Mouse (Mus musculus) testis, adult 2 months (tissue): ENCODE data around the gene Xpo4. TPM values are rescaled to one million over a fixed set of nuclear protein-coding genes. Genes with fewer than 3 reads are reported as not detected.

Source experiments
- H3K27ac ChIP-seq: fragments of 200-500 bp; 2 replicates; pipeline ENCODE4 v1.5.1; 2012; ENCODE audit warnings: low read depth, low read length; ENCODE audit not compliant: control insufficient read depth, insufficient read depth
- H3K27me3 ChIP-seq: fragments of 200-500 bp; 2 replicates; pipeline ENCODE4 v1.6.1; 2012; ENCODE audit warnings: mild to moderate bottlenecking, low read length, moderate library complexity; ENCODE audit not compliant: control insufficient read depth, insufficient read depth
- H3K36me3 ChIP-seq: fragments of 200-500 bp; 2 replicates; pipeline ENCODE4 v1.6.1; 2012; ENCODE audit warnings: mild to moderate bottlenecking, low read length; ENCODE audit not compliant: control insufficient read depth, insufficient read depth
- H3K4me1 ChIP-seq: fragments of 200-500 bp; 2 replicates; pipeline ENCODE4 v1.6.1; 2012; ENCODE audit warnings: low read length; ENCODE audit not compliant: control insufficient read depth, insufficient read depth
- H3K4me3 ChIP-seq: fragments of 200-500 bp; 2 replicates; pipeline ENCODE4 v1.5.1; 2012; ENCODE audit warnings: low read depth, mild to moderate bottlenecking, low read length, moderate library complexity, mixed read lengths; ENCODE audit not compliant: control insufficient read depth
- CTCF ChIP-seq: fragments of 200-500 bp; IDR thresholded peaks from 2 replicates; pipeline ENCODE4 v1.5.1; 2012; ENCODE audit warnings: low read depth, mild to moderate bottlenecking, inconsistent platforms, low read length, moderate library complexity; ENCODE audit not compliant: control insufficient read depth, insufficient read depth, insufficient replicate concordance
- POLR2A ChIP-seq: fragments of 200-500 bp; IDR thresholded peaks from 2 replicates; pipeline ENCODE4 v1.6.1; 2012; ENCODE audit warnings: low read depth, mild to moderate bottlenecking, inconsistent platforms, low read length, moderate library complexity; ENCODE audit not compliant: control insufficient read depth
- polyA plus RNA-seq: library from polyadenylated mRNA; depleted of rRNA; stranded (reverse); fragments of >200 nt; gene quantifications from 2 replicates; pipeline ENCODE4 v1.2.3, GENCODE M21; 2012; rRNA removed

Gene Xpo4
- polyA plus RNA-seq, 1 experiment, result 14.5 TPM

DNA sequence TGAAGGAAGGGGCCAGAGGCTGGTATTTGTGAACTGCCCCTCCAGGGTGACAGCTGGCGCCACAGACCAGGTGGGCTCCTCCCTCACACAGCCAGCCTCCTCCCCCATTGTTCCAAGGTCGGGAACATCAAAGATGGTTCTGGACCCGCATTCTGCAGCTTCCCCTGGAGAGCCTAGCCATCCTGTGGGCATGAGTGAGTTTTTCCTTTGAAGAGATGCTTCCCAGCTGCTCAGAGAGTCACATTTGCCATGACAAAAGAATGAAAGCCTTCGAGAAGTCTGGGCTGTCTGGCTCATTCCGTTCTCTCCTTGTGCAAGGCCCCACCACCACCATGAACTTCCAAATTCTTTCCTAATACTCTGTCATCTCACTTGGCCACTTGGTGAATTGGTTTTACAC, 130.9 kb downstream of the Xpo4 start:
- TF ChIP-seq POLR2A, result no peak
- TF ChIP-seq CTCF, result no peak
- no peaks in the 10 kb centered on the region for H3K36me3 ChIP-seq
- H3K4me1 ChIP-seq, result peaks cover 2% of the 10 kb centered on the region; the same call in 1 of the 2 replicates
- no peak overlapping the region for H3K27ac ChIP-seq
- H3K27me3 ChIP-seq, result no peaks in the 10 kb centered on the region
- no peak overlapping the region for H3K4me3 ChIP-seq

DNA sequence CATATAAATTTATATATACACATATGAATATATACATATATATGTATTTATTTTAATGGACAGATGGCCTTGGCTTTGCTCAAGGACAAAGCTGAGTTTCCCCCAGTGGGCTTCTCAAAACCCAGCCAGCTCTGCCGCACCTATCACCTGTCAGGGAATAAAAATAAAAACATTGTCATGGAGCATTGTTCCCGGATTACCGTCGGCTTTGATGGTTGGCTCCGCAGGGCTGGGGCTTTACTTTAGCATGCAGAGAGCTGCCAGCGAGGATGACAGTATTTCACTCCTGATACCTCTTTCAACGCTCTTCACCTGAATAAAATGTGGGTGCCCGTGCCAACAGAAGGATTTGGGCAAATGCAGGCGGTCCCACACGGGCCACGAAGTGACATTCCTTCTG, 131.4 kb downstream of the Xpo4 start:
- TF ChIP-seq CTCF (no peak), POLR2A (no peak)
- Histone ChIP-seq H3K4me3 (no peak overlapping the region), H3K4me1 (peaks cover 2% of the 10 kb centered on the region; the same call in 1 of the 2 replicates), H3K36me3 (no peaks in the 10 kb centered on the region), H3K27ac (no peak overlapping the region), H3K27me3 (no peaks in the 10 kb centered on the region)

DNA sequence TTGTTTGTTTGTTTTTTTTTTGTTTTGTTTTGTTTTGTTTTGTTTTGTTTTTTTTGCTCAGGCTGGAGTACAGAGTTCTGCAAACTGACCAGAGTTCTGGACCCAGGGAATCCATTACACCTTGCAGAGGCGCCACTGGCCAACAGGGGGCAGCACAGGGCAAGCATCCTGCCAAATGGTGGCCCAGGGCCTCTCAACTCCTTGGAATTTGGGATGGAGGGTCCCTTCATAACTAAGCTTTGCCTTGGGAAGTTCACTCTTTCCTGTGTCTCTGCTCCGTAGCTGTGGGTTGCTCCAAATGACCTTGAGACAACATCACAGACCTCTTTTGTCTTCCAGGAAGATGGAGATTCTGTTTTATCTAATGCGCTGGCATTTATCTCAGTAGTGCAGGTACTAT, 132.0 kb downstream of the Xpo4 start:
- Histone ChIP-seq H3K36me3 (no peaks in the 10 kb centered on the region), H3K27ac (no peak overlapping the region), H3K4me1 (peaks cover 2% of the 10 kb centered on the region; the same call in 1 of the 2 replicates), H3K4me3 (no peak overlapping the region), H3K27me3 (no peaks in the 10 kb centered on the region)
- TF ChIP-seq CTCF, result peak; percentile 85
- no peak for TF ChIP-seq POLR2A

DNA sequence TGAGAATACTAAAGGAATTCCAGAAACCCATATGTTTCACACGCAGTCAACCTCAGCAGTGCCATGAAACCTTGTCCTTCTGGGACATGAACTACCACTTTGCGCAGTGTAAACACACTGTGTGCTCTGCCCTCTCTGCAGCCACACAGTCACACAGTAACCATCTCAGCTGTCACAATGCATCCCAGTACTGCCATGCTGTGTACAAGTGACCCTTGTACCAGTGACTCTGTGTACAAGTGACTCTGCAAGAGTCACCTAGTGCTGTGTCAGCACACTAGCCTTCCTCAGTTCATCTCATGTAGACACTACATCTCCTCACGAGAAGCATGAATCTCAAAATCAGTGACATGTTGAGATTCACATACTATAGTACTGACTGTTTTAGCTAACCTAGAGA, 132.7 kb downstream of the Xpo4 start:
- TF ChIP-seq POLR2A, result no peak
- no peaks in the 10 kb centered on the region for H3K27me3 ChIP-seq
- H3K36me3 ChIP-seq, result no peaks in the 10 kb centered on the region
- H3K27ac ChIP-seq, result no peak overlapping the region
- no peak overlapping the region for H3K4me3 ChIP-seq
- H3K4me1 ChIP-seq, result peaks cover 2% of the 10 kb centered on the region; the same call in 1 of the 2 replicates

DNA sequence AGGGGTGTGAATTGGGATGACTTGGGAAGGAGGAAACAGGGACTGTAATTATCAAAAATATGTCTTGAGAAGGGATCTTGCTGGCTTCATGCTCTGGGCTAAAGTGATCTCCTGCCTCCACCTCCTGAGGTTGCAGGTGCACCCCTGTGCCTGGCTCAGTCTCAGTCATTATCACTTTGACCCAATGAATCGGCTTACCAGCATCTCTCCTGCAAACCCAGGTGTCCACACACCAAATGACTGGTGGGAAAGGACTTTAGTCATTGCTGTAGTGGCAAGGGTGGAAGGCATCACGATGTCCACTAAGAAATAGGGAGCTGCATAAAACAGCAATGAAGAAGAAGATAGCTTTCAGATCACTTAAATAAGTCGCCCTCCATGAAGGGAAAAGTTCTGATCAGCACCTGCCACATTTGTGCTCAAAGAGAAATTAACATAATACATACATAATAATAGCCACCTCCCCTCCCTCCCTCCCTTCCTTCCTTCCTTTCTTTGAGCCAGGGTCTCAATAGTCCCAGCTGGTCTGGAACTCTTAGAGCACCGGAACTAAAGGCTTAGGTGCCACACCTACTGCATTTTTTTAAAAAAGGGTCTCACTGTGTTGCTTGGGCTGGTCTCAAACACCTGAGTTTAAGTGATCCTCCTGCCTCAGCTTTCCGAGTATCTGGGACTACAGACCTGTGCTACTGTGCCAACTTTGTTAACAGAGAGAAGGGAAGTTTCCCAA, 135.3 kb downstream of the Xpo4 start:
- H3K4me3 ChIP-seq, result no peak overlapping the region
- H3K4me1 ChIP-seq, result peaks cover 3% of the 10 kb centered on the region
- H3K27ac ChIP-seq, result no peak overlapping the region
- no peaks in the 10 kb centered on the region for H3K36me3 ChIP-seq
- no peaks in the 10 kb centered on the region for H3K27me3 ChIP-seq
- no peak for TF ChIP-seq CTCF
- no peak for TF ChIP-seq POLR2A

DNA sequence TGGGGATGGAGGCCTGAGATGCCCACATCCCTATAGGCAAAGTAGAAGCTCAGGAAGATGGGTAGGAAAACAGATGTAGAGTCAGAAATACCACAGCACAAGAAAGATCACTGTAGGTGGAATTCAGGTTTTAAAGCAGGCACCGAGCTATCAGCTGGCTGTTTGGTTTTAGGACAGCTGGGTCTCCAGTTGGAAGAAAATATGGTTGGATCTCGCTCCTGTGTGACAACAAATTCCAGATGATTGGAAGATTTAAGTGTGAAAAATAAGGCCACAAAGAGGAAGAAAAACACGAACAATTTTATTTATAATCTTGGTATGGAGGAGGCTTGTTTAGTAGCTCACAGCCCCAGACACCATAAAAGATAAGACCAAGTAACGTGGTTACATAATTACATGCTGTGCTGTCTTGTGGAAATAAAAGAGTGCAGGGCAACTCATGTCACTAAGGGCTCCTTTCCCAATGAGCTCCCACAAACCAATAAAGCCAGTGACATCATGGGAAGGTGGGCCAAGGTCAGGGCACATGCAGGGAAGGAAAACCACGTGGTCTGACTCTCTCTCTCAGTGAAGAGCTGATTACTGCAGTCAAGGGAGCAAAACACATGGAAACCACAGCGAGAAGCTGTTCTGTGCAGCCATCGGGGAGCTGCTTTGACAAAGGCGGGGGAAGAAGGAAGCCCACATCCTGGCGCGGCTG, 136.0 kb downstream of the Xpo4 start:
- Histone ChIP-seq H3K36me3 (no peaks in the 10 kb centered on the region), H3K4me3 (no peak overlapping the region), H3K27me3 (no peaks in the 10 kb centered on the region), H3K4me1 (peaks cover 6% of the 10 kb centered on the region), H3K27ac (no peak overlapping the region)
- TF ChIP-seq CTCF (no peak), POLR2A (no peak)

DNA sequence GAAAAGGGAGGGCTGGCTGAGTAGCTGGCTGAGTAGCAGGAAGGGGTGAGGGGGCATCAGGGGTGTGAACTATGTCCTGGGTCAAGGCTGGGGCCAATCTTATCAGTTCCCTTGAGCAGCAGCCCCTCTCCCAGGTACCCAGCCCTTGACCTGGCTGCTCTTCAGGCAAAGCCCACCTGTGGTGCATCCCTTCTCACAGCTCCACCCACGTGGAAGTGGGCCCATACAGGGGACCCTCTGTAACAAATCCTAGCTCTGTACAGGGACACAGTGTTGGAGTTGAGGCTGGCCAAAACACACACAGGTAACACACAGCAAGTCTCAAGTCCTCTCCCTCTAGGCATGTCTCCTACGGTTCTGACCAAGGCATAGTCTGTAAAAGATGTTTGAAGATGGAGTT, 137.6 kb downstream of the Xpo4 start:
- H3K27me3 ChIP-seq, result no peaks in the 10 kb centered on the region
- no peak overlapping the region for H3K27ac ChIP-seq

More for the DNA sequence above, 137.6 kb downstream of the Xpo4 start:
- TF ChIP-seq CTCF, result no peak
- TF ChIP-seq POLR2A, result no peak; the same call in 1 of the 2 replicates
- Histone ChIP-seq H3K4me1 (peaks cover 6% of the 10 kb centered on the region), H3K36me3 (no peaks in the 10 kb centered on the region), H3K4me3 (no peak overlapping the region)

Other genes with a start within 250 kb of the Xpo4 start
- 27.3 and 29.7 TPM in 2 replicates for gene Ift88, start 241.4 kb downstream of the Xpo4 start, polyA plus RNA-seq
- 16.4 and 17.1 TPM in 2 replicates for gene Il17d, start 140.7 kb downstream of the Xpo4 start, polyA plus RNA-seq
- gene Eef1akmt1, start 93.8 kb downstream of the Xpo4 start, polyA plus RNA-seq, result 12.2 and 15.9 TPM in 2 replicates
- 4.2 and 7.1 TPM in 2 replicates for gene Gm49361, start 80.7 kb upstream of the Xpo4 start, polyA plus RNA-seq
- gene Lats2, start 93.0 kb upstream of the Xpo4 start, polyA plus RNA-seq, result 74.4 and 86.7 TPM in 2 replicates
- gene Sap18, start 132.8 kb upstream of the Xpo4 start, polyA plus RNA-seq, result 48.2 and 62.0 TPM in 2 replicates
- gene Ska3, start 160.8 kb upstream of the Xpo4 start, polyA plus RNA-seq, result 2.5 TPM in 2 replicates
- gene Mrpl57, start 160.8 kb upstream of the Xpo4 start, polyA plus RNA-seq, result 116 and 132 TPM in 2 replicates
- 6.8 and 9.4 TPM in 2 replicates for gene Zdhhc20, start 224.8 kb upstream of the Xpo4 start, polyA plus RNA-seq